Mouse (Mus musculus) liver, adult 2 months (tissue): ENCODE data around the gene Clpb. TPM values are rescaled to one million over a fixed set of nuclear protein-coding genes. Genes with fewer than 3 reads are reported as not detected.

ENCODE experiments used
- DNase-seq: peaks from one replicate; pipeline ENCODE4 v3.0.0-alpha.2; 2011; ENCODE audit warnings: low read depth, low spot score; ENCODE audit errors: extremely low read depth
- H3K27ac ChIP-seq: fragments of 200-500 bp; replicated peaks from 2 replicates; pipeline ENCODE4 v1.5.1; 2012; ENCODE audit warnings: low read depth, mild to moderate bottlenecking, control low read depth, inconsistent platforms, low read length; ENCODE audit not compliant: insufficient read depth
- H3K27me3 ChIP-seq: fragments of 200-500 bp; 2 replicates; pipeline ENCODE4 v1.6.1; 2012; ENCODE audit warnings: mild to moderate bottlenecking, moderate library complexity, low read length, inconsistent platforms; ENCODE audit not compliant: control insufficient read depth, insufficient read depth
- H3K36me3 ChIP-seq: fragments of 200-500 bp; 2 replicates; pipeline ENCODE4 v1.6.1; 2012; ENCODE audit warnings: low read length, inconsistent platforms; ENCODE audit not compliant: control insufficient read depth, insufficient read depth
- H3K4me1 ChIP-seq: fragments of 200-500 bp; 2 replicates; pipeline ENCODE4 v1.6.1; 2011; ENCODE audit warnings: low read length; ENCODE audit not compliant: control insufficient read depth, insufficient read depth
- H3K4me3 ChIP-seq: fragments of 200-500 bp; 2 replicates; pipeline ENCODE4 v1.5.1; 2011; ENCODE audit warnings: low read depth, mild to moderate bottlenecking, control low read depth, low read length, moderate library complexity; ENCODE audit not compliant: insufficient read depth
- H3K79me2 ChIP-seq: fragments of 200-500 bp; 2 replicates; pipeline ENCODE4 v1.6.1; 2012; ENCODE audit warnings: inconsistent platforms, mild to moderate bottlenecking, low read length, moderate library complexity; ENCODE audit not compliant: control insufficient read depth, insufficient read depth
- H3K9ac ChIP-seq: fragments of 200-500 bp; 2 replicates; pipeline ENCODE4 v1.6.1; 2012; ENCODE audit warnings: low read depth, mild to moderate bottlenecking, control low read depth, inconsistent platforms, low read length
- CTCF ChIP-seq: fragments of 200-500 bp; IDR thresholded peaks from 2 replicates; pipeline ENCODE4 v1.5.1; 2011; ENCODE audit warnings: low read depth, low read length, control low read depth
- POLR2A ChIP-seq: fragments of 200-500 bp; IDR thresholded peaks from 2 replicates; pipeline ENCODE4 v1.6.1; 2011; ENCODE audit warnings: low read length, control low read depth; ENCODE audit not compliant: insufficient read depth; ENCODE audit errors: extremely low read depth
- WGBS: fragments of 180-500 bp; shearing (Covaris S2); methylation state at CpG from one replicate; pipeline ENCODE4 v1.1.7; 2018; 5-methylcytosine and 5-hydroxymethylcytosine counted together
- polyA plus RNA-seq: library from polyadenylated mRNA; depleted of rRNA; stranded (reverse); fragments of >200 nt; gene quantifications from 2 replicates; pipeline ENCODE4 v1.2.3, GENCODE M21; 2012
- total RNA-seq: library from RNA; depleted of rRNA; stranded (reverse); fragments of >200 nt; gene quantifications from 2 replicates; pipeline ENCODE4 v1.2.3, GENCODE M21; 2014

Clpb gene
- total and polyA plus RNA-seq, 2 experiments, result 36.4 to 43.2 TPM

- Histone ChIP-seq H3K79me2 (no peaks in the 10 kb centered on the region), H3K36me3 (no peaks in the 10 kb centered on the region), H3K27ac (no peak overlapping the region), H3K4me1 (no peaks in the 10 kb centered on the region), H3K27me3 (no peaks in the 10 kb centered on the region), H3K4me3 (no peak overlapping the region), H3K9ac (no peak overlapping the region)
- no peak for TF ChIP-seq POLR2A
- TF ChIP-seq CTCF, result no peak
- WGBS, result 93% methylated on average over 9 of the region's 9 CpGs
- DNase-seq, result no peak
Observed at GRCm38 (mm10) chr7:101713828-101714400, 50.5 kb downstream of the Clpb start.

DNA sequence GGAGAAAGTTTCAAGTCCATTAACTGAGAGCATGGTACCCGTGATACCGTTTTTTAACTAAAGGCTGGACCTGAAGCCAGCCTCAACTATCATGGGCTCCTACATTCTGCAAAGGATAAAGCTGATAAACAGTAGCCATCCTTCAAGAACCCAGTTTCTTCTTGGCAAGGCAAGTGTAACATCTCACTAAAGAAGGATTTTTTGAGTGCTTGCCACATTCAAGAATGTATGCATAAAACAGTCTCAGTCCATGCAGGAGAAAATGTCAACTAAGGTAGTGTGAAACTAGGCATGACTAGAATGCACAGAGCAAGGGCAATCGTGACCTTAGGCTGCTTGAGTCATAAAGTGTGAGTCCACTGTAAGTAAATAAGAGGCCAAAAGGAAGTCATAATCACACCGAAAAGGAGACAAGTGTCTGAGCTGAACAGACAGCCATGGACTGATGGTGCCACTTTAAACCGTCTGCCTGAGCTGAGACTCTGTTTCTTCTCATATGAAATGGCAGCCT, 51.7 kb downstream of the Clpb start:
- no peaks in the 10 kb centered on the region for H3K27me3 ChIP-seq
- no peak overlapping the region for H3K4me3 ChIP-seq
- no peaks in the 10 kb centered on the region for H3K4me1 ChIP-seq
- H3K9ac ChIP-seq, result no peak overlapping the region
- no peak for TF ChIP-seq CTCF
- TF ChIP-seq POLR2A, result no peak
- H3K36me3 ChIP-seq, result no peaks in the 10 kb centered on the region
- no peak overlapping the region for H3K27ac ChIP-seq
- DNase-seq, result no peak
- 81% methylated on average over 5 of the region's 5 CpGs for WGBS
- no peaks in the 10 kb centered on the region for H3K79me2 ChIP-seq

- no peak for TF ChIP-seq CTCF
- no peak for TF ChIP-seq POLR2A
- Histone ChIP-seq H3K36me3 (no peaks in the 10 kb centered on the region), H3K79me2 (no peaks in the 10 kb centered on the region), H3K27ac (no peak overlapping the region), H3K9ac (no peak overlapping the region), H3K4me3 (no peak overlapping the region), H3K4me1 (no peaks in the 10 kb centered on the region), H3K27me3 (no peaks in the 10 kb centered on the region)
- WGBS, result 87% methylated on average over 3 of the region's 3 CpGs
- no peak for DNase-seq
Observed at GRCm38 (mm10) chr7:101720356-101720755, 56.9 kb downstream of the Clpb start.

- Histone ChIP-seq H3K4me1 (no peaks in the 10 kb centered on the region), H3K27me3 (no peaks in the 10 kb centered on the region), H3K27ac (no peak overlapping the region), H3K79me2 (no peaks in the 10 kb centered on the region), H3K4me3 (no peak overlapping the region), H3K36me3 (no peaks in the 10 kb centered on the region), H3K9ac (no peak overlapping the region)
- WGBS, result 97% methylated on average over 4 of the region's 4 CpGs
- DNase-seq, result peak; percentile 9
- TF ChIP-seq CTCF, result peak; percentile 35; the same call in 1 of the 2 replicates
- TF ChIP-seq POLR2A, result no peak
Observed at GRCm38 (mm10) chr7:101725081-101725480, 61.6 kb downstream of the Clpb start.

DNA sequence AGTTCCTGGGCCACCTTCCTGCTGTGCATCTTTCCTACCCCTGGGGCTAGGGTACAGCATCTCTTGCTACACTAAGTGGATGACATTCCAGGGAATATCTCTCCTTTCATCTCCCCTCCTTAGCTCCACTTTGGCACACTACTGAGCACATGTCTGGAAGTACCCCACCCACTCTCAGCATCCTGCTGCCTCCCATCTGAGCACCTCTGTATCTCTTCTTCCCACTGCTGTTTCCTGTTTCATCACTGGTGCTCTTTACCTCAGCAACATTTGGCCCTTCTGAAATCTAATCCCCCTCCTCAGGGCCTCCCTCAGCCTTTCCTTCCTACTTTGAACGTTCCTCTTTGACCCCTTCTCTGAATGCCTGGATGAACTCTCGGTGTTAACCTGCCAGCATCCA, 63.5 kb downstream of the Clpb start:
- no peak overlapping the region for H3K4me3 ChIP-seq
- WGBS, result 85% methylated on average over 2 of the region's 2 CpGs
- H3K36me3 ChIP-seq, result no peaks in the 10 kb centered on the region
- no peaks in the 10 kb centered on the region for H3K4me1 ChIP-seq
- no peak overlapping the region for H3K27ac ChIP-seq
- no peak overlapping the region for H3K9ac ChIP-seq
- H3K79me2 ChIP-seq, result no peaks in the 10 kb centered on the region
- TF ChIP-seq CTCF (no peak), POLR2A (no peak)
- no peak for DNase-seq
- no peaks in the 10 kb centered on the region for H3K27me3 ChIP-seq

DNA sequence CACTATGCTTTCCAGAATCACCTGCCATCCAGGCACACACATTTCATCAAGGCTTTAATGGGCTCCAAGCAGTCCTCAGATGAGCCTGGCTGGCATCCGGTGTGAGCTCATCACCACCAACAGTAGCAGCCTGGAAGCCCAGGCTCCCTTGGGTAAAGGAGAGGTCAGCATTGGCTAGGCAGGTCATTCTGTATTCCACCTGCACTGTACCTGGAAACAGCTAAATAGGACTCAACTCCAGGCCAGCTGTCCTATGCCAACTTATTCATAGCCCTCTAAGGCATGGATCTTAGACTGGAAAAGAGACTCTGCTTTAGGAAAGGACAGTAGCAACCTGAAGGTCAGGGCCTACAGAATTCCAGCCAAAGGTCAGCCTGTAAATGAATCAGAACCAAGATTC, 68.7 kb downstream of the Clpb start:
- no peak overlapping the region for H3K27ac ChIP-seq
- H3K79me2 ChIP-seq, result no peaks in the 10 kb centered on the region
- no peak overlapping the region for H3K4me3 ChIP-seq
- WGBS, result 100% methylated on average over 1 of the region's 1 CpGs
- no peak for DNase-seq
- no peaks in the 10 kb centered on the region for H3K4me1 ChIP-seq
- no peak overlapping the region for H3K9ac ChIP-seq
- TF ChIP-seq POLR2A (no peak), CTCF (no peak)
- H3K27me3 ChIP-seq, result no peaks in the 10 kb centered on the region
- H3K36me3 ChIP-seq, result no peaks in the 10 kb centered on the region
